In the genomic region with DNA sequence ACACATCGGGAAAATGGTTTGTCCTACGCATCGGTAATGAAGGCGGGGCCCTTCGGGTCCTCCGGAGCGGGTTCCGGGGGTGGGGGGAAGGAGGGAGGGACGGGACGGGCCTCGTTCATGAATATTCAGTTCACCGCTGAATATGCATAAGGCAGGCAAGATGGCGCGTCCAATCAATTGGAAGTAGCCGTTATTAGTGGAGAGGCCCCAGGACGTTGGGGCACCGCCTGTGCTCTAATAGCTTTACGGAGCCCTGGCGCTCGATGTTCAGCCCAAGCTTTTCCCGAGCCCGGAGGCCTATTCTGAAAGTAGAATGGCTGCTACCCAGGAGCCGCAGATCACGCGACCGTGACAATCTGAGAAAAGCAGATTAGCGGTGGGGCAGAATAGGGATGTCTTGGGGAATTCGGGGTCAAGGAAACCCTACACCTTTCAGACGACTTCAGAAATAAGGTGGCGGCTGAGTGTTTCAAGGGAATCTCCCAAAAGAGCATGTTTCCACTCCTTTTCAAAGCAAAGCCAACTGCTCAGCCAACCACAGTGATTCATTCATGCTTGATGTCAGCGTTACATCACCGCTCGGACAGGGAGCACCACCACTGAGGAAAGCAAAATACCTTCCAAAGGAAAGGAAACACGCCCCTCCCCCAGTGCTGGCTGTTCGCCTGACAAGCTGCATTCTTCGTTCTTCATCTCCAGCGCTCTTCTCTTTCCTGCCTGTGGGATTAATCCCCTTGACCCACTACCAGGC, we compare ENCODE assay signal across 8 mouse cellular contexts. TPM values are rescaled to one million over a fixed set of nuclear protein-coding genes. Genes with fewer than 3 reads are reported as not detected.
DNase-seq lines count a peak whose midpoint lies in the region; ATAC-seq lines count a peak whose summit lies in the region.

No protein-coding gene starts in this region.

- H3K9ac ChIP-seq in lung, embryonic 16.5 days (ENCODE audit: low read length): peak overlapping the region; percentile 78

- DNase-seq in NIH3T3 (ENCODE audit: low read depth): peak; percentile 94
- peak; percentile 90 for DNase-seq in cerebellum, adult 8-10 months
- DNase-seq in hindbrain, embryonic 10.5 days (ENCODE audit: low spot score): peak; percentile 93
- DNase-seq in layer of hippocampus, adult 9-11 months: peak; percentile 93
- peak; percentile 93 for DNase-seq in retina, embryonic 14.5 days (ENCODE audit: low spot score)
- peak; percentile 74 for DNase-seq in urinary bladder, adult 2 months (ENCODE audit: low spot score)

- H3K4me3 ChIP-seq in hindbrain, embryonic 10.5 days: peak overlapping the region; percentile 66
- peak overlapping the region; percentile 75 for H3K4me3 ChIP-seq in lung, embryonic 16.5 days (ENCODE audit: low read length)

- no peaks in the 10 kb centered on the region for H3K36me3 ChIP-seq in hindbrain, embryonic 10.5 days
- H3K36me3 ChIP-seq in lung, embryonic 16.5 days (ENCODE audit: control insufficient read depth, insufficient read depth, low read length): no peaks in the 10 kb centered on the region

- ATAC-seq in frontal cortex, adult (ENCODE audit: low TSS enrichment): peak; percentile 67
- peak; percentile 91 for ATAC-seq in lung, embryonic 16.5 days (ENCODE audit: low read depth)

- peak overlapping the region; percentile 87 for H3K4me2 ChIP-seq in lung, embryonic 16.5 days (ENCODE audit: low read depth, low read length)

- peaks cover 52% of the 10 kb centered on the region for H3K4me1 ChIP-seq in hindbrain, embryonic 10.5 days (replicated peaks)
- peaks cover 30% of the 10 kb centered on the region for H3K4me1 ChIP-seq in lung, embryonic 16.5 days (replicated peaks; ENCODE audit: control insufficient read depth, insufficient read depth, low read length)

- peak overlapping the region; percentile 97 for H3K27ac ChIP-seq in hindbrain, embryonic 10.5 days
- peak overlapping the region; percentile 100 for H3K27ac ChIP-seq in lung, embryonic 16.5 days (ENCODE audit: low read length)

- WGBS in hindbrain, embryonic 10.5 days: under 1% methylated on average over 37 of the region's 37 CpGs
- under 1% methylated on average over 37 of the region's 37 CpGs for WGBS in lung, embryonic 16.5 days

- H3K9me3 ChIP-seq in hindbrain, embryonic 10.5 days: no peaks in the 10 kb centered on the region
- no peaks in the 10 kb centered on the region for H3K9me3 ChIP-seq in lung, embryonic 16.5 days (ENCODE audit: control insufficient read depth, low read length)

- no peaks in the 10 kb centered on the region for H3K27me3 ChIP-seq in hindbrain, embryonic 10.5 days (ENCODE audit: insufficient read depth, poor library complexity, severe bottlenecking)
- H3K27me3 ChIP-seq in lung, embryonic 16.5 days (ENCODE audit: control insufficient read depth, insufficient read depth, low read depth, low read length): no peaks in the 10 kb centered on the region

RNA-seq across cellular contexts. Expression of a gene that starts 0.7 kb away (rescaled TPM):
- polyA plus RNA-seq in hindbrain, embryonic 10.5 days (2016; fragmentation: Nextera tagmentation; extraction: Ambion mirVana): 31.1 and 37.9 TPM in 2 replicates
- polyA plus RNA-seq in lung, embryonic 16.5 days (2015; fragmentation: Nextera tagmentation; extraction: Ambion mirVana): 24.1 and 25.3 TPM in 2 replicates
- polyA plus RNA-seq in urinary bladder, adult 2 months (2012; rRNA removed): 9.4 and 24.4 TPM in 2 replicates

RNA-seq across cellular contexts. Expression of a gene that starts 2.6 kb away (rescaled TPM):
- 0.50 TPM in 1 of 2 replicates, not detected in the other for polyA plus RNA-seq in hindbrain, embryonic 10.5 days (2016; fragmentation: Nextera tagmentation; extraction: Ambion mirVana)
- 0.36 and 0.64 TPM in 2 replicates for polyA plus RNA-seq in lung, embryonic 16.5 days (2015; fragmentation: Nextera tagmentation; extraction: Ambion mirVana)
- 0.07 TPM in 1 of 2 replicates, not detected in the other for polyA plus RNA-seq in urinary bladder, adult 2 months (2012; rRNA removed)

RNA-seq across cellular contexts. Expression of a gene that starts 6.6 kb away (rescaled TPM):
- polyA plus RNA-seq in hindbrain, embryonic 10.5 days (2016; fragmentation: Nextera tagmentation; extraction: Ambion mirVana): 0.80 and 1.2 TPM in 2 replicates
- 3.5 and 4.9 TPM in 2 replicates for polyA plus RNA-seq in lung, embryonic 16.5 days (2015; fragmentation: Nextera tagmentation; extraction: Ambion mirVana)
- 35.6 and 46.1 TPM in 2 replicates for polyA plus RNA-seq in urinary bladder, adult 2 months (2012; rRNA removed)

RNA-seq across cellular contexts. Expression of a gene that starts 36.6 kb away (rescaled TPM):
- 1.6 and 2.2 TPM in 2 replicates for polyA plus RNA-seq in hindbrain, embryonic 10.5 days (2016; fragmentation: Nextera tagmentation; extraction: Ambion mirVana)
- polyA plus RNA-seq in lung, embryonic 16.5 days (2015; fragmentation: Nextera tagmentation; extraction: Ambion mirVana): 18.6 and 20.7 TPM in 2 replicates
- polyA plus RNA-seq in urinary bladder, adult 2 months (2012; rRNA removed): 15.6 and 25.0 TPM in 2 replicates

RNA-seq across cellular contexts. Expression of a gene that starts 42.5 kb away (rescaled TPM):
- polyA plus RNA-seq in hindbrain, embryonic 10.5 days (2016; fragmentation: Nextera tagmentation; extraction: Ambion mirVana): 0.76 and 1.8 TPM in 2 replicates
- polyA plus RNA-seq in lung, embryonic 16.5 days (2015; fragmentation: Nextera tagmentation; extraction: Ambion mirVana): 1.0 and 1.7 TPM in 2 replicates
- polyA plus RNA-seq in urinary bladder, adult 2 months (2012; rRNA removed): 6.3 and 7.2 TPM in 2 replicates

Comparison
In these comparisons a context has a peak if more than half of its experiments do, and no peak if none do; other contexts are left out.
1. Peak in every context shown above with its lines: DNase-seq, ATAC-seq, H3K4me3 ChIP-seq and H3K27ac ChIP-seq.